Mouse (Mus musculus) intestine, embryonic 14.5 days (tissue): Measurements from ENCODE around the gene Rab20. TPM values are rescaled to one million over a fixed set of nuclear protein-coding genes. Genes with fewer than 3 reads are reported as not detected.

Source experiments
- ATAC-seq: fragments of 200-750 bp; cut with Nextera tagmentation; replicated peaks from 2 replicates; pipeline ENCODE4 v1.8.0; 2017; ENCODE audit warnings: low read depth, moderate number of reproducible peaks, moderate TSS enrichment, moderate library complexity; ENCODE audit not compliant: low FRiP score, low TSS enrichment
- DNase-seq: peaks from one replicate; pipeline ENCODE4 v3.0.0-alpha.2; 2018; ENCODE audit warnings: low spot score
- H3K27ac ChIP-seq: fragments of 300-500 bp; sonication (generic); 2 replicates; pipeline ENCODE4 v1.5.1; 2014; ENCODE audit warnings: low read depth, mild to moderate bottlenecking, control low read depth
- H3K27me3 ChIP-seq: fragments of 300-500 bp; sonication (generic); replicated peaks from 2 replicates; pipeline ENCODE4 v1.6.1; 2014; ENCODE audit warnings: low read length, control low read depth; ENCODE audit not compliant: control insufficient read depth, insufficient read depth
- H3K36me3 ChIP-seq: fragments of 300-500 bp; sonication (generic); 2 replicates; pipeline ENCODE4 v1.6.1; 2014; ENCODE audit warnings: low read length, control low read depth; ENCODE audit not compliant: control insufficient read depth, insufficient read depth
- H3K4me1 ChIP-seq: fragments of 300-500 bp; sonication (generic); replicated peaks from 2 replicates; pipeline ENCODE4 v1.6.1; 2014; ENCODE audit warnings: low read length, control low read depth, mixed read lengths; ENCODE audit not compliant: control insufficient read depth, insufficient read depth
- H3K4me2 ChIP-seq: fragments of 300-500 bp; sonication (generic); 2 replicates; pipeline ENCODE4 v1.6.1; 2014; ENCODE audit warnings: low read length
- H3K4me3 ChIP-seq: fragments of 300-500 bp; sonication (generic); 2 replicates; pipeline ENCODE4 v1.5.1; 2014; ENCODE audit warnings: low read depth, low read length, control low read depth, mixed read lengths
- H3K9ac ChIP-seq: fragments of 300-500 bp; sonication (generic); 2 replicates; pipeline ENCODE4 v1.6.1; 2014; ENCODE audit warnings: mild to moderate bottlenecking, low read length
- H3K9me3 ChIP-seq: fragments of 300-500 bp; sonication (generic); 2 replicates; pipeline ENCODE4 v1.6.1; 2016; ENCODE audit warnings: low read length, control low read depth; ENCODE audit not compliant: control insufficient read depth
- WGBS: fragments of 180-500 bp; shearing (Covaris S2); extraction: QIAGEN DNeasy Blood & Tissue Kit; methylation state at CpG from one replicate; pipeline ENCODE4 v1.1.7; 2014; 5-methylcytosine and 5-hydroxymethylcytosine counted together
- polyA plus RNA-seq: library from polyadenylated mRNA; unstranded; fragments of >200 nt; fragmentation: Nextera tagmentation; extraction: Ambion mirVana; gene quantifications from 2 replicates; pipeline ENCODE4 v1.2.1, GENCODE M21; 2014

Gene Rab20
- polyA plus RNA-seq, 1 experiment from 2014 or later: 7.8 TPM

DNA sequence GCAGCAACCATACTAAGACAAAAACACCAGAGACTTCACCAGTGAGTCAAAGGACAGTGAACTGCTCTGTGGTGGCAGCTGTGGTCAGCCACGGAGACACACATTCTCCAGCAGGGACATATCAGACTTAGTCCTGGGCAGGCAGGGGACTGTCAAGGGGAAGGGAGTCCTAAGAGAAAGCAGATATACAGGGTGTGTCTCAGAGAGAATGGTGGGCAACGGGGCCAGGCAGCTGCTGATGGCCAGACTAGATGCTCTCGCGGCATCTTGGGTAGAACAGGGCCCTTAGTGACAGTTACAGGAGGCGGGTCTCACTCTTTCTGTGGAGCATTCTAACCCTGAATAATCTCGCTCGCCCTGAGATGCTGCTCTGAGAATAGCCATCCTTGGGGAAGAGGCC lies 34.3 kb downstream of the Rab20 start:
- 88% methylated on average over 7 of the region's 7 CpGs for WGBS
- Histone ChIP-seq H3K27me3 (no peaks in the 10 kb centered on the region), H3K4me3 (no peak overlapping the region), H3K36me3 (peaks cover 80% of the 10 kb centered on the region), H3K9ac (no peak overlapping the region), H3K9me3 (no peaks in the 10 kb centered on the region), H3K4me1 (no peaks in the 10 kb centered on the region), H3K27ac (no peak overlapping the region), H3K4me2 (no peak overlapping the region)
- ATAC-seq (no peak), DNase-seq (no peak)

DNA sequence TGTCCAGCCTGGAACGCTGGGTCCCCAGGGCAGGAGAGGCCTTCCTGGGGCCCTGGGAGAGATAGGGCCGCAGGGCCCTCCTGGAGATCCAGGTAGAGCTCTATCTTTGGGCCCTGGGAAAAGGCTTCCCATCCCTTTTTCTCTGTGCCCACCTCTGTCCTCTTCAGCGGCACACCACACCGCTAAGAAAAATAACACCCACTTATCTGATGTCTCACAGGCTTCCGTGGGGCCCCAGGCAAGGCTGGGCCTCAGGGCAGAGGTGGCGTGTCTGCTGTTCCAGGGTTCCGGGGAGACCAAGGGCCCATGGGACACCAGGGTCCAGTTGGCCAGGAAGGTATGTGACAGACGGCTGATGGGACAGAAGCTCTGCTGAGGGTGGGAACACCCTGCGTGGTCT lies 34.9 kb downstream of the Rab20 start:
- DNase-seq (no peak), ATAC-seq (no peak)
- Histone ChIP-seq H3K9me3 (no peaks in the 10 kb centered on the region), H3K9ac (no peak overlapping the region), H3K4me2 (no peak overlapping the region), H3K36me3 (peaks cover 81% of the 10 kb centered on the region), H3K27me3 (no peaks in the 10 kb centered on the region), H3K4me1 (no peaks in the 10 kb centered on the region), H3K27ac (no peak overlapping the region), H3K4me3 (no peak overlapping the region)
- WGBS: 88% methylated on average over 9 of the region's 9 CpGs

DNA sequence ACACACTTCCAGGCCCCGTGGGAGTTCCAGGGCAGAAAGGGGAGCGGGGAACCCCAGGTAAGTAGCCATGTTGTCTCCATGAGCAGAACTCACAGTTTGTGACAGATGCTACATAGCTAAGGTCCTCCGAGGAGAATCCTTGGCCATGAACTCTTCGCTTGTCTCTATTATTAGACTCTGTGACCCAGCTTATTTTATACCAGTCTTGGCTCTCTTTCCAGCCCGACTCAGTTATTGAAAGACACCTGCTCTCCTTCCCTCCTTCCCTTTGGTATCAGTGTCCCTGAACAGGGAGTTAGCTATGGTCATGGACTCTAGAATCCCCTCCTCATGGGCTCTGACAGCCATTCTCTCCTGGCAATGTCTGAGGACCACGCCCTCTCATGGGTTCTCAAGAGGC lies 37.2 kb downstream of the Rab20 start:
- Histone ChIP-seq H3K27me3 (no peaks in the 10 kb centered on the region), H3K4me1 (no peaks in the 10 kb centered on the region), H3K9me3 (no peaks in the 10 kb centered on the region), H3K27ac (no peak overlapping the region), H3K9ac (no peak overlapping the region), H3K4me2 (no peak overlapping the region), H3K4me3 (no peak overlapping the region), H3K36me3 (peaks cover 70% of the 10 kb centered on the region)
- 92% methylated on average over 6 of the region's 6 CpGs for WGBS
- no peak for ATAC-seq
- DNase-seq: no peak

DNA sequence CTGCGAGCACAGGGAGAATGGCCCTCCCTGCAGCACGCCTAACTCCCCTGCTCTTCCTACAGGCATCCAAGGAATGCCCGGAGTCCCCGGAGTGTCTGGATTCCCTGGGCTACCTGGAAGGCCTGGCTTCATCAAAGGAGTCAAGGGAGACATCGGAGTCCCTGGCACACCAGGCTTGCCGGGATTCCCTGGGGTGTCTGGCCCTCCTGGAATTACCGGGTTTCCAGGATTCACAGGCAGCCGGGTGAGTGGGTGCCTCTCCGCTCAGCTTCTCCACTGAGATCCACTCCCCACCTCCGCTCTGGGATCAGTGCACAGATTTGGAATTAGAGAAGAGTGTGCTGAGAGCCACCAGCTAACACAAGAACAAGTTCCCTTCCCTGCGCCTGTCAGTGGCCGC lies 40.6 kb downstream of the Rab20 start:
- H3K27me3 ChIP-seq: no peaks in the 10 kb centered on the region
- no peak for DNase-seq
- no peak overlapping the region for H3K4me3 ChIP-seq
- H3K36me3 ChIP-seq: peaks cover 78% of the 10 kb centered on the region
- no peak overlapping the region for H3K27ac ChIP-seq
- H3K9ac ChIP-seq: no peak overlapping the region
- H3K4me2 ChIP-seq: no peak overlapping the region
- WGBS: 57% methylated on average over 12 of the region's 12 CpGs
- H3K9me3 ChIP-seq: no peaks in the 10 kb centered on the region
- H3K4me1 ChIP-seq: no peaks in the 10 kb centered on the region
- ATAC-seq: no peak

DNA sequence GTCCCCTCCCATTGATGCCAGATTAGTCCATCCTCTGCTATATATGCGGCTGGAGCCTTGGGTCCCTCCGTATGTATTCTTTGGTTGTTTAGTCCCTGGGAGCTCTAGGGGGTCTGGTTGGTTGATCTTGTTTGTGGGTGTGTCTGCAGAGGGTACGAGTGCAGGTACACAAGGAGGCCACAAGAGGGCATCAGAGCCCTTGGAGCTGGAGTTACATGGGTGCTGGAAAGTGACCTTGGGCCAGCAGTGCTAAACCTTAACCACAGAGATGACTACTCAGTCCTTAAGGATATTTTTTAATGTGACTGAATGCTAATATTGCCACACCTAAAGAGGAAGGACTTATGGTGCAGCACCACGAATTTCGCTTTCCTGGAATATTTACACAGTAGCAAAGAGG lies 47.8 kb downstream of the Rab20 start:
- no peak overlapping the region for H3K9ac ChIP-seq
- H3K27me3 ChIP-seq: no peaks in the 10 kb centered on the region
- H3K4me1 ChIP-seq: no peaks in the 10 kb centered on the region
- 69% methylated on average over 5 of the region's 5 CpGs for WGBS
- no peaks in the 10 kb centered on the region for H3K9me3 ChIP-seq
- H3K27ac ChIP-seq: no peak overlapping the region
- H3K4me2 ChIP-seq: no peak overlapping the region
- no peak for ATAC-seq
- no peak for DNase-seq
- H3K36me3 ChIP-seq: peaks cover 78% of the 10 kb centered on the region
- H3K4me3 ChIP-seq: no peak overlapping the region

DNA sequence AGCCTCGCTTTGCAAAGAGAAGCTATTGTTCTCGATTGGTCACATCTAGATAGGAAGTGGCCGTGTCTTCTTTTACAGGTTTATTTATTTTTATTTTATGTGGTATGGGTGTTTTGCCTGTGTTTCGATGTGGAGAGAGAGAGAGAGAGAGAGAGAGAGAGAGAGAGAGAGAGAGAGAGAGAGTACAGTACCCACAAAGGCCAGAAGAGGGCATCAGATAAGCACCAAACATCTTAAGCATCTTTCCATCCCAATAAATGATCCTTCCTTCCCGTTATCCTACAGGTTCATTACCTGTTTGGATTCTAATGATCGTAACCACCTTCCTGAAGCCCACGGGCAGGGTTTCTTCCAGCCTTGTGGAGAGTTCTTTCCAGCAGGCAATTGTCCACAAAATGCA lies 55.4 kb downstream of the Rab20 start:
- Histone ChIP-seq H3K27me3 (no peaks in the 10 kb centered on the region), H3K9me3 (no peaks in the 10 kb centered on the region), H3K4me2 (no peak overlapping the region), H3K4me1 (no peaks in the 10 kb centered on the region), H3K27ac (no peak overlapping the region), H3K36me3 (peaks cover 51% of the 10 kb centered on the region), H3K9ac (no peak overlapping the region), H3K4me3 (no peak overlapping the region)
- 63% methylated on average over 7 of the region's 7 CpGs for WGBS
- DNase-seq: no peak
- ATAC-seq: no peak

DNA sequence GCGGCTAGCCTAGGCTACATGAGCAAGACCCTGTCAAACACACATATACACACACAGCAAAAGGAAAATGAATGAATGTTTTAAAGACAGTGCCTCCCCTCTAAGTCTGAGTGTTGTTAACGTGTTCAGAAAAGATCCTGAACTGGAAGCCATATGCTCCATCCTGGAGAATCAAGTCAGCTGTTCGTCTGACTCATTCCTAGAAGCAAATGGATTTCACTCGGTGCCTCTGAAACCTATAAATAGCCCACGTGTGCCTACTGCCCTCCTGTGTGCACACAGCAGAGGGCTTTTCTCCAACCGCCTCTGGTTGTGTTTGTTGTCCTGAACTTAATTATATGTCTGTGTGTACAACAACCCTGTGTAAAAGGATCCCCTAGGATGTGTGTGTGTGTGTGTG lies 56.5 kb downstream of the Rab20 start:
- Histone ChIP-seq H3K9me3 (no peaks in the 10 kb centered on the region), H3K9ac (no peak overlapping the region), H3K4me2 (no peak overlapping the region), H3K36me3 (peaks cover 49% of the 10 kb centered on the region), H3K4me1 (no peaks in the 10 kb centered on the region), H3K4me3 (no peak overlapping the region), H3K27me3 (no peaks in the 10 kb centered on the region), H3K27ac (no peak overlapping the region)
- DNase-seq (no peak), ATAC-seq (no peak)
- WGBS: 79% methylated on average over 6 of the region's 6 CpGs

DNA sequence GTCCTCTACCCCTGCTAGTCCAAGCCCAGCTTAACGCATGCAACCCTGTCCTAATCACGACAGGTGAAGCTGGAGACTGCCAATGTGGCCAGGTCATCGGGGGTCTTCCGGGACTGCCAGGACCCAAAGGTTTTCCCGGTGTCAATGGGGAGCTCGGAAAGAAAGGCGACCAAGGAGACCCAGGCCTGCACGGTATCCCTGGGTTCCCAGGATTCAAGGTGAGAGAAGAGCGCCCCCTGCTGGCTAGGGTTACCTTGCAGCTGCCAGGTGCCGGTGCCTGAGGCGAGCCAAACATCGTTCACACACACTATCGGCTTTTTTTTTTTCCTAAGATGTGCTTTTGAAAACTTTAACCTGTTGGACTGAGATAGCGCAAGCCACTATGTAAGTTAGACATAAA lies 57.4 kb downstream of the Rab20 start:
- Histone ChIP-seq H3K27ac (no peak overlapping the region), H3K9ac (no peak overlapping the region), H3K4me2 (no peak overlapping the region), H3K4me1 (no peaks in the 10 kb centered on the region), H3K27me3 (no peaks in the 10 kb centered on the region), H3K9me3 (no peaks in the 10 kb centered on the region), H3K4me3 (no peak overlapping the region), H3K36me3 (peaks cover 50% of the 10 kb centered on the region)
- ATAC-seq: no peak
- DNase-seq: peak; percentile 81
- WGBS: 57% methylated on average over 14 of the region's 14 CpGs

DNA sequence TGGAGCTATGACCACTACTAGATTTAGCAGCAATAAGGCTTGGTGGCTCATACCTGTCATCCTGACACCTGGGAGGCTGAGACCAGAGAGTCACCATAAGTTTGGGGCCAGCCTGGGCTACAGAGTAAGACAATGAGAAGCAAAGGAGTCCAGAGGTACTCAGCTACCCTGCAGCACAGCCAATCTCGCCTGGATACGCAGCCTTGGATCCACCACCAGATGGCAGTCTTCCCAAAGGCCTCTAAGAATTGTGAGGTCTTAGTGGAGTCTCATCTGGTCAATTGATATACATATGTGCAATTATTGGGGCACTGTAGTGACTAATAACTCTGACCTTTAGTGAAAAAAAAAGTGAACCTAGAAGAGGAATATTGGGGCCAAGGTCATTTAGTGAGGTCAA lies 58.9 kb downstream of the Rab20 start:
- H3K4me2 ChIP-seq: no peak overlapping the region
- H3K4me3 ChIP-seq: no peak overlapping the region
- no peaks in the 10 kb centered on the region for H3K4me1 ChIP-seq
- H3K9me3 ChIP-seq: no peaks in the 10 kb centered on the region
- H3K9ac ChIP-seq: no peak overlapping the region
- ATAC-seq: peak; percentile 21; the same call in 1 of the 2 replicates
- peaks cover 47% of the 10 kb centered on the region for H3K36me3 ChIP-seq
- no peak overlapping the region for H3K27ac ChIP-seq
- H3K27me3 ChIP-seq: no peaks in the 10 kb centered on the region
- DNase-seq: peak; percentile 85
- WGBS: 18% methylated on average over 2 of the region's 2 CpGs
